Mouse (Mus musculus): Measurements from ENCODE around the gene Tbc1d5. TPM values are rescaled to one million over a fixed set of nuclear protein-coding genes. Genes with fewer than 3 reads are reported as not detected.

The Tbc1d5 gene
- polyA plus RNA-seq, 1 experiment from 2014 or later = 13.9 TPM

GRCm38 (mm10) chr17:50684960-50685645 lies 494.0 kb downstream of the Tbc1d5 start:
- ATAC-seq (replicated peaks; ENCODE audit: low FRiP score) = no peak
- H3K27me3 ChIP-seq (ENCODE audit: control insufficient read depth, insufficient read depth, low read length) = no peaks in the 10 kb centered on the region

More at GRCm38 (mm10) chr17:50684960-50685645, 494.0 kb downstream of the Tbc1d5 start:
- Histone ChIP-seq H3K9me3 (ENCODE audit: control insufficient read depth, low read length) (no peaks in the 10 kb centered on the region), H3K36me3 (ENCODE audit: control insufficient read depth, insufficient read depth, low read length) (no peaks in the 10 kb centered on the region), H3K4me3 (ENCODE audit: low read depth, low read length) (no peak overlapping the region), H3K4me1 (replicated peaks; ENCODE audit: control insufficient read depth, insufficient read depth, low read length) (no peaks in the 10 kb centered on the region), H3K9ac (ENCODE audit: low read length) (no peak overlapping the region), H3K4me2 (ENCODE audit: low read depth, low read length, severe bottlenecking) (no peak overlapping the region), H3K27ac (ENCODE audit: low read depth, low read length) (no peak overlapping the region)
- DNase-seq (ENCODE audit: low spot score) = no peak
- WGBS = 73% methylated on average over 7 of the region's 7 CpGs

Data from forebrain, embryonic 11.5 days (tissue).